Mouse (Mus musculus): Measurements from ENCODE around the gene Nudt11. TPM values are rescaled to one million over a fixed set of nuclear protein-coding genes. Genes with fewer than 3 reads are reported as not detected.
"Not testable (repeated sequence)": the region's sequence is repeated elsewhere in the genome, so short reads cannot be mapped to it uniquely, and the experiment has no call there.

Gene Nudt11
- 27.0 and 27.9 TPM in 2 replicates for polyA plus RNA-seq (2015; fragmentation: Nextera tagmentation; extraction: Ambion mirVana)

GRCm38 (mm10) chrX:6047066-6047935 lies at the start of gene Nudt11:
TSS of gene Nudt11 (plus strand) at chrX:6047453.
- H3K4me1 ChIP-seq; H3K9ac ChIP-seq; H3K27me3 ChIP-seq (replicated peaks); H3K36me3 ChIP-seq (replicated peaks); H3K9me3 ChIP-seq: not testable (repeated sequence)
- Histone ChIP-seq H3K27ac (peak within 1 kb of the TSS; percentile 78), H3K4me2 (peak within 1 kb of the TSS; percentile 48; the same call in 1 of the 2 replicates), H3K4me3 (peak within 1 kb of the TSS; percentile 42)
- 7% methylated on average over 12 of the region's 121 CpGs for WGBS
- ATAC-seq (replicated peaks), result peak; percentile 93

GRCm38 (mm10) chrX:6047936-6048614 lies 822 bp downstream of the Nudt11 start:
- H3K27ac ChIP-seq, result peak overlapping the region; percentile 78
- peak; percentile 74 for ATAC-seq (replicated peaks)
- H3K27me3 ChIP-seq (replicated peaks); H3K9ac ChIP-seq; H3K36me3 ChIP-seq (replicated peaks); H3K9me3 ChIP-seq; H3K4me1 ChIP-seq: not testable (repeated sequence)
- WGBS, result 28% methylated on average over 23 of the region's 60 CpGs
- peak overlapping the region; percentile 42 for H3K4me3 ChIP-seq
- H3K4me2 ChIP-seq, result peak overlapping the region; percentile 48

- ATAC-seq (replicated peaks), result no peak
- no peak overlapping the region for H3K4me3 ChIP-seq
- H3K27me3 ChIP-seq (replicated peaks), result no peaks in the 10 kb centered on the region
- H3K9me3 ChIP-seq, result no peaks in the 10 kb centered on the region
- no peak overlapping the region for H3K4me2 ChIP-seq
- no peaks in the 10 kb centered on the region for H3K4me1 ChIP-seq
- H3K9ac ChIP-seq, result no peak overlapping the region
- H3K27ac ChIP-seq, result no peak overlapping the region
- 93% methylated on average over 1 of the region's 1 CpGs for WGBS
- H3K36me3 ChIP-seq (replicated peaks), result no peaks in the 10 kb centered on the region
Measured at GRCm38 (mm10) chrX:6061563-6061962, 14.3 kb downstream of the Nudt11 start.

- Histone ChIP-seq H3K27ac (no peak within 1 kb of the TSS), H3K9ac (no peak within 1 kb of the TSS), H3K27me3 (replicated peaks) (no peaks in the 10 kb centered on the region), H3K4me1 (no peaks in the 10 kb centered on the region), H3K4me2 (no peak within 1 kb of the TSS), H3K4me3 (no peak within 1 kb of the TSS), H3K9me3 (peaks cover 14% of the 10 kb centered on the region), H3K36me3 (replicated peaks) (no peaks in the 10 kb centered on the region)
- no peak for ATAC-seq (replicated peaks)
- 91% methylated on average over 39 of the region's 39 CpGs for WGBS
Measured at GRCm38 (mm10) chrX:6082954-6083680, 35.9 kb downstream of the Nudt11 start, which contains the start of gene AU022751. TSS of gene AU022751 (minus strand) at chrX:6083419.

GRCm38 (mm10) chrX:6091547-6091946 lies 44.3 kb downstream of the Nudt11 start:
- 24% methylated on average over 12 of the region's 12 CpGs for WGBS
- ATAC-seq (replicated peaks), result peak; percentile 81

GRCm38 (mm10) chrX:6091996-6092757 lies 44.9 kb downstream of the Nudt11 start:
- no peaks in the 10 kb centered on the region for H3K36me3 ChIP-seq (replicated peaks)
- H3K9ac ChIP-seq, result peak overlapping the region; percentile 52
- peak overlapping the region; percentile 84 for H3K27ac ChIP-seq
- peak overlapping the region; percentile 56 for H3K4me3 ChIP-seq
- 19% methylated on average over 30 of the region's 30 CpGs for WGBS
- peak; percentile 97 for ATAC-seq (replicated peaks)
- H3K9me3 ChIP-seq, result no peaks in the 10 kb centered on the region
- peak overlapping the region; percentile 49 for H3K4me2 ChIP-seq
- no peaks in the 10 kb centered on the region for H3K27me3 ChIP-seq (replicated peaks)
- H3K4me1 ChIP-seq, result no peaks in the 10 kb centered on the region

More at GRCm38 (mm10) chrX:6091547-6091946, 44.3 kb downstream of the Nudt11 start:
- no peaks in the 10 kb centered on the region for H3K9me3 ChIP-seq
- no peaks in the 10 kb centered on the region for H3K36me3 ChIP-seq (replicated peaks)
- H3K4me2 ChIP-seq, result peak overlapping the region; percentile 49
- no peaks in the 10 kb centered on the region for H3K4me1 ChIP-seq
- peak overlapping the region; percentile 56 for H3K4me3 ChIP-seq
- H3K27me3 ChIP-seq (replicated peaks), result no peaks in the 10 kb centered on the region
- peak overlapping the region; percentile 84 for H3K27ac ChIP-seq
- peak overlapping the region; percentile 52; the same call in 1 of the 2 replicates for H3K9ac ChIP-seq

Small RNA genes within 50 kb of the gene (microRNA-seq; reads per million reads assigned to microRNA genes)
- not detected for gene Gm27360

Other genes starting within 250 kb of the Nudt11 start
- 0.09 TPM in 1 of 2 replicates, not detected in the other for gene AU022751, start 36.0 kb downstream of the Nudt11 start, polyA plus RNA-seq (2015; fragmentation: Nextera tagmentation; extraction: Ambion mirVana)
- 57.8 and 64.1 TPM in 2 replicates for gene Nudt10, start 125.6 kb downstream of the Nudt11 start, polyA plus RNA-seq (2015; fragmentation: Nextera tagmentation; extraction: Ambion mirVana)